Mouse (Mus musculus): ENCODE results near the gene Pmp22. TPM values are rescaled to one million over a fixed set of nuclear protein-coding genes. Genes with fewer than 3 reads are reported as not detected.

Gene Pmp22
- total and polyA plus RNA-seq, 3 experiments = 0.11 TPM; not detected in 2

DNA sequence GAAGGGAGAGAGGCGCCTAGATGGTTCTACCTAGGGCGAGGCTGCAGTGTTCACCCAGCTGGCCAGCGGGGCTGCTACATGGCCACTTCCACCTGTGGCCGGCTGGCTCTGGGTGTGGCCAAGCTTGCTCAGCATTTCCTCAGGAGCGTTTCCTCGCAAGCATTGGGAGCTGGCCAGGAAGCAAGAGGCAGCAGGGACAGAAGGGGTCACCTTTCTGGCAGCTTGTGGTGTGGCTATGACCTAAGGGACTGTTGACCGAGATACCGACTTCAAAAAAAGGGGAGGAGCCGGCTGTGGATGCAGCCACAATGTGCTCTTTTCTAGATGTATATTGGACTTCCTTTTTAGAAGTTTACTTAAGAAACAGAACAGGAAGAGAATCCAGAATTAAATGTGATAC is 593 bp downstream of the Pmp22 start:
- Histone ChIP-seq H3K4me3 (ENCODE audit: low read depth, low read length) (no peak overlapping the region), H3K36me3 (replicated peaks) (no peaks in the 10 kb centered on the region), H3K27me3 (ENCODE audit: insufficient read depth, low read length) (no peaks in the 10 kb centered on the region), H3K4me1 (ENCODE audit: insufficient read depth, low read depth, low read length) (no peaks in the 10 kb centered on the region), H3K9me3 (replicated peaks) (peaks cover 59% of the 10 kb centered on the region)
- no peak for TF ChIP-seq POLR2AphosphoS5 (IDR thresholded peaks at IDR 0.05; ENCODE audit: insufficient replicate concordance, low read depth, low read length)
- TF ChIP-seq GATA1 (IDR thresholded peaks at IDR 0.05; ENCODE audit: borderline replicate concordance, low read length) = no peak
- TF ChIP-seq TAL1 (conservative IDR thresholded peaks at IDR 0.05; ENCODE audit: low read depth, low read length) = no peak
- no peak for TF ChIP-seq GATA2 (IDR thresholded peaks at IDR 0.05; ENCODE audit: borderline replicate concordance, low read depth, low read length)
- TF ChIP-seq CTCF (IDR thresholded peaks at IDR 0.05; ENCODE audit: low read depth, low read length) = no peak
- no peak for ATAC-seq (ENCODE audit: extremely low read depth, insufficient number of reproducible peaks, low FRiP score, poor library complexity, severe bottlenecking)
- DNase-seq (ENCODE audit: low spot score) = no peak

GRCm38 (mm10) chr11:63129840-63130239 is 1.1 kb downstream of the Pmp22 start:
- H3K36me3 ChIP-seq (replicated peaks) = no peaks in the 10 kb centered on the region
- no peak for ATAC-seq (ENCODE audit: extremely low read depth, insufficient number of reproducible peaks, low FRiP score, poor library complexity, severe bottlenecking)
- H3K4me3 ChIP-seq (ENCODE audit: low read depth, low read length) = no peak overlapping the region
- peaks cover 60% of the 10 kb centered on the region for H3K9me3 ChIP-seq (replicated peaks)
- H3K4me1 ChIP-seq (ENCODE audit: insufficient read depth, low read depth, low read length) = no peaks in the 10 kb centered on the region
- TF ChIP-seq GATA1 (IDR thresholded peaks at IDR 0.05; ENCODE audit: borderline replicate concordance, low read length) (no peak), GATA2 (IDR thresholded peaks at IDR 0.05; ENCODE audit: borderline replicate concordance, low read depth, low read length) (no peak), POLR2AphosphoS5 (IDR thresholded peaks at IDR 0.05; ENCODE audit: insufficient replicate concordance, low read depth, low read length) (no peak), TAL1 (conservative IDR thresholded peaks at IDR 0.05; ENCODE audit: low read depth, low read length) (no peak), CTCF (IDR thresholded peaks at IDR 0.05; ENCODE audit: low read depth, low read length) (no peak)
- no peak for DNase-seq (ENCODE audit: low spot score)
- no peaks in the 10 kb centered on the region for H3K27me3 ChIP-seq (ENCODE audit: insufficient read depth, low read length)

- DNase-seq (ENCODE audit: low spot score) (no peak), ATAC-seq (ENCODE audit: extremely low read depth, insufficient number of reproducible peaks, low FRiP score, poor library complexity, severe bottlenecking) (no peak)
- TF ChIP-seq TAL1 (conservative IDR thresholded peaks at IDR 0.05; ENCODE audit: low read depth, low read length) (no peak), POLR2AphosphoS5 (IDR thresholded peaks at IDR 0.05; ENCODE audit: insufficient replicate concordance, low read depth, low read length) (no peak), GATA1 (IDR thresholded peaks at IDR 0.05; ENCODE audit: borderline replicate concordance, low read length) (no peak), CTCF (IDR thresholded peaks at IDR 0.05; ENCODE audit: low read depth, low read length) (no peak), GATA2 (IDR thresholded peaks at IDR 0.05; ENCODE audit: borderline replicate concordance, low read depth, low read length) (no peak)
- Histone ChIP-seq H3K27me3 (ENCODE audit: insufficient read depth, low read length) (no peaks in the 10 kb centered on the region), H3K36me3 (replicated peaks) (no peaks in the 10 kb centered on the region), H3K9me3 (replicated peaks) (peaks cover 56% of the 10 kb centered on the region), H3K4me1 (ENCODE audit: insufficient read depth, low read depth, low read length) (no peaks in the 10 kb centered on the region), H3K4me3 (ENCODE audit: low read depth, low read length) (no peak overlapping the region)
Measured at GRCm38 (mm10) chr11:63130497-63130896, 1.7 kb downstream of the Pmp22 start.

DNA sequence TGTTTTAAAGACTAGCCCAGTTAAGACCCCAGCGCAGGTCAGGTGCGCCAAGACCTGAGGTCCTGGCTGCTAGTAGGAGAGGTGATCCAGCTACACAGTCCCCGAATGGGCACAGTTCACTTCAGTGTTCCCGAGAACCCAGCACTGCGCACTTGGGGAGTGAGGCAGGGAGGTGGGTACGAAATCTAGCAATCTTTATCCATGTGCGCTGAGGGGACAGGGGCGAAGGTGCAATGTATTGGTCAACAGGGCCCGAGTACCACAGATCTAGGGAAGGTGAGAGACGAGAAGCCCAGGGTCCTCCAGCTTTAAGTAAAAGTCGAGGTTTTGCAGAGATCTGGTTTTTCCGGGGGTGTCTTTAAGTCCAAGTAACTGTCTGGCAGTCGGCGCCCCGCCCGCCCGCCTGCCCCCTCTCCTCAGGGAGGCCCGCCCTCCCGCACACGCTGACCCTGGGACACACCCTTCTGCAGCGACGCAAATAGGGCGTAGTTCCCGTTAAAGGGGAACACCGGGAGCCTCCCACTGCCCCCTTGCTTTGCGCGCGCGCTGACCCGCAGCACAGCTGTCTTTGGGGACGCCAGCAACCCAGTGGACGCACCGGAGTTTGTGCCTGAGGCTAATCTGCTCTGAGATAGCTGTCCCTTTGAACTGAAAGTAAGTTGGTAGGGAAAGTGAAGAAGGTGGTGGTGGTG is 2.4 kb downstream of the Pmp22 start:
- no peaks in the 10 kb centered on the region for H3K36me3 ChIP-seq (replicated peaks)
- no peak for ATAC-seq (ENCODE audit: extremely low read depth, insufficient number of reproducible peaks, low FRiP score, poor library complexity, severe bottlenecking)
- TF ChIP-seq GATA1 (IDR thresholded peaks at IDR 0.05; ENCODE audit: borderline replicate concordance, low read length) (no peak), GATA2 (IDR thresholded peaks at IDR 0.05; ENCODE audit: borderline replicate concordance, low read depth, low read length) (no peak), POLR2AphosphoS5 (IDR thresholded peaks at IDR 0.05; ENCODE audit: insufficient replicate concordance, low read depth, low read length) (no peak), TAL1 (conservative IDR thresholded peaks at IDR 0.05; ENCODE audit: low read depth, low read length) (no peak), CTCF (IDR thresholded peaks at IDR 0.05; ENCODE audit: low read depth, low read length) (no peak)
- no peak for DNase-seq (ENCODE audit: low spot score)
- H3K4me1 ChIP-seq (ENCODE audit: insufficient read depth, low read depth, low read length) = no peaks in the 10 kb centered on the region
- no peaks in the 10 kb centered on the region for H3K27me3 ChIP-seq (ENCODE audit: insufficient read depth, low read length)
- peaks cover 50% of the 10 kb centered on the region for H3K9me3 ChIP-seq (replicated peaks)
- no peak overlapping the region for H3K4me3 ChIP-seq (ENCODE audit: low read depth, low read length)

- Histone ChIP-seq H3K27me3 (ENCODE audit: insufficient read depth, low read length) (no peaks in the 10 kb centered on the region), H3K4me3 (ENCODE audit: low read depth, low read length) (no peak overlapping the region), H3K4me1 (ENCODE audit: insufficient read depth, low read depth, low read length) (no peaks in the 10 kb centered on the region), H3K9me3 (replicated peaks) (peaks cover 50% of the 10 kb centered on the region), H3K36me3 (replicated peaks) (no peaks in the 10 kb centered on the region)
- no peak for TF ChIP-seq POLR2AphosphoS5 (IDR thresholded peaks at IDR 0.05; ENCODE audit: insufficient replicate concordance, low read depth, low read length)
- TF ChIP-seq GATA1 (IDR thresholded peaks at IDR 0.05; ENCODE audit: borderline replicate concordance, low read length) = no peak
- no peak for TF ChIP-seq GATA2 (IDR thresholded peaks at IDR 0.05; ENCODE audit: borderline replicate concordance, low read depth, low read length)
- no peak for TF ChIP-seq CTCF (IDR thresholded peaks at IDR 0.05; ENCODE audit: low read depth, low read length)
- TF ChIP-seq TAL1 (conservative IDR thresholded peaks at IDR 0.05; ENCODE audit: low read depth, low read length) = no peak
- ATAC-seq (ENCODE audit: extremely low read depth, insufficient number of reproducible peaks, low FRiP score, poor library complexity, severe bottlenecking) (no peak), DNase-seq (ENCODE audit: low spot score) (no peak)
Measured at GRCm38 (mm10) chr11:63131693-63132040, 2.9 kb downstream of the Pmp22 start.

DNA sequence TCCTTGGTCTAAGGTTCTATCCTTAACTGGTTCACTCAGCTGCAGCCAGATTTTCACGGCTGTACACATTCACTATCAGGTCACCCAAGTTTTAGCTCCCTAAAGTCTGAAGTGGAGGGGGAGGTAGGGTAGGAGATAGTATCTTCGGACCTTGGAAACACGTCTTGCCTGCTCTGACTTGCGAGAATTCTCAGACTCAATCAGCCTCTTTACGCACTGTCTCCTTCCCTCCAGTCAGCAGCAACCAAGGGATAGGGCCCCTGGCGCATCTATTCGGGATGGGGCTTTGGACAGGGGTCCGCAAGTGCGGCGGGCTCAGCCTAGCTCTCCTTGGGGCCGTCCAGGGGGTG is 3.3 kb downstream of the Pmp22 start:
- no peaks in the 10 kb centered on the region for H3K4me1 ChIP-seq (ENCODE audit: insufficient read depth, low read depth, low read length)
- no peaks in the 10 kb centered on the region for H3K36me3 ChIP-seq (replicated peaks)
- ATAC-seq (ENCODE audit: extremely low read depth, insufficient number of reproducible peaks, low FRiP score, poor library complexity, severe bottlenecking) (no peak), DNase-seq (ENCODE audit: low spot score) (no peak)
- H3K4me3 ChIP-seq (ENCODE audit: low read depth, low read length) = no peak overlapping the region
- no peaks in the 10 kb centered on the region for H3K27me3 ChIP-seq (ENCODE audit: insufficient read depth, low read length)
- TF ChIP-seq POLR2AphosphoS5 (IDR thresholded peaks at IDR 0.05; ENCODE audit: insufficient replicate concordance, low read depth, low read length) = no peak
- TF ChIP-seq GATA1 (IDR thresholded peaks at IDR 0.05; ENCODE audit: borderline replicate concordance, low read length) = no peak
- no peak for TF ChIP-seq TAL1 (conservative IDR thresholded peaks at IDR 0.05; ENCODE audit: low read depth, low read length)
- no peak for TF ChIP-seq GATA2 (IDR thresholded peaks at IDR 0.05; ENCODE audit: borderline replicate concordance, low read depth, low read length)
- no peak for TF ChIP-seq CTCF (IDR thresholded peaks at IDR 0.05; ENCODE audit: low read depth, low read length)
- peaks cover 45% of the 10 kb centered on the region for H3K9me3 ChIP-seq (replicated peaks)

All from G1E (cell line).